Mouse (Mus musculus) kidney, adult 8-10 months (tissue): ENCODE results near the gene Slc39a2.
"Not testable (repeated sequence)": the region's sequence is repeated elsewhere in the genome, so short reads cannot be mapped to it uniquely, and the experiment has no call there.

Experiments
- DNase-seq, 2 experiments: peaks; one replicate each; pipeline ENCODE4 v3.0.0; 2022

Slc39a2 gene

GRCm38 (mm10) chr14:51892191-51892939 is at the start of gene Slc39a2:
Gene Slc39a2 (plus strand): TSS chr14:51892889.
- no peak for DNase-seq

GRCm38 (mm10) chr14:51843882-51844281 is 48.8 kb upstream of the Slc39a2 start:
- no peak for DNase-seq

- DNase-seq: no peak
These were observed 46.1 kb upstream of the Slc39a2 start for GRCm38 (mm10) chr14:51846566-51846965.

DNA sequence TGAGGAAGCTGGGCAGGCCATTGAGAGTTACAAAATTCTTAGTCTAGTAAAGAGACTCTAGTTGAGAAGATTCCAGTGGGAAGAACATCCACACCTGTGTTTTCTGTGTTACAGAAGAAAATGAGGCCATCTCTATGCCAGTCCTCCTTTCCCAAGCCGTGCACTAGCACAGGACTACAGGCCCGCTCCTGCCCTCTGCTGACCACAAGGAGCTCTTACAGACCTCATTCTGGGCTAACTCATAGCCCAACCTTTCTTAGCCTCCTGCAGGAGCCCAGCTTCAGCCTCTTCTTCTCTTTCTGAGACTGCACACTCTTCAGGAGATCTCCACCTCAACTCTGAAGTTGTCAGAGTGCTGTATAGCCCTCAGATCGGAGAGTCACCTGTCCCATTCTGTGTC is 41.7 kb upstream of the Slc39a2 start:
- DNase-seq: not testable (repeated sequence)

- DNase-seq: no peak
These were observed 39.3 kb upstream of the Slc39a2 start, which contains the start of gene Ear6 for GRCm38 (mm10) chr14:51853399-51853798. Gene Ear6 (plus strand): TSS chr14:51853699.

DNA sequence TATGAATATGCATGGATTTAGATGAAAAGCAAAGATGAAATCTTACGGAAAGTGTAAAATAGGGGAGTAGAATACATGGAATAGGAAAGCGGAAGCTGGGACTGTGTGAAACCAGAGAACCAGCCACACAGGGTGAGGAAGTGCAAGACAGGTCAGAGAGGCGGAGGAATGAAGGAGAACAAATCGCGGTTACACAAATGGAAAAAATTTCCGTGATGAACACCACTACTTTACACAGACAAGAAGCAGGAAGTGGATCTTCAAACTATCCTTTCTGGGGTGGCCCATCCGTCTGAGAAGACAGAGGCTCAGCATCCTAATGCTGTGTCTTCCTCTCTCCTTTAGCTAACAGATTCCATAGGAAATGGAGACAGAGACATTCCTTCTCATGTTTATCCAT is 37.4 kb upstream of the Slc39a2 start:
- DNase-seq: not testable (repeated sequence)

GRCm38 (mm10) chr14:51863603-51864002 is 29.1 kb upstream of the Slc39a2 start:
- DNase-seq: not testable (repeated sequence)

- no peak for DNase-seq
These were observed 21.9 kb upstream of the Slc39a2 start for GRCm38 (mm10) chr14:51870756-51871155.

DNA sequence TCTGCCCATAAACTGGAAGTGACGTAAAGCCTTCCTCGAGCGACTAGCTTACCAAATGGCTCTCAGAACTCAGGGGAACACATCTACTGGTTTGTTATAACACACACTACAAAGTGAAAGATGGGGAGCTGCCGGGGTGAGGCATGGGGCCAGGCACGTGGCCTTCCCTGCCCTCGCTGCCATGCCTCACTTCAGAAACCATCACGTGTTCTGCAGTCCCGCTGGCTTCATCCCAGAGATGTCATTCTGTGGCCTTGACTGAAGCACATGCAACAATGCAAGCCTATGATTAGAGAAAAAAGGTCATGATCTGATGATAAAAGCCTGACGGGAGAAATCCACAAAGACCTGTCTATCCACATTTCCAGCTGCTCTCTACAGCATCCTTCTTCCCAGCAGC is 20.9 kb upstream of the Slc39a2 start:
- DNase-seq: no peak

DNA sequence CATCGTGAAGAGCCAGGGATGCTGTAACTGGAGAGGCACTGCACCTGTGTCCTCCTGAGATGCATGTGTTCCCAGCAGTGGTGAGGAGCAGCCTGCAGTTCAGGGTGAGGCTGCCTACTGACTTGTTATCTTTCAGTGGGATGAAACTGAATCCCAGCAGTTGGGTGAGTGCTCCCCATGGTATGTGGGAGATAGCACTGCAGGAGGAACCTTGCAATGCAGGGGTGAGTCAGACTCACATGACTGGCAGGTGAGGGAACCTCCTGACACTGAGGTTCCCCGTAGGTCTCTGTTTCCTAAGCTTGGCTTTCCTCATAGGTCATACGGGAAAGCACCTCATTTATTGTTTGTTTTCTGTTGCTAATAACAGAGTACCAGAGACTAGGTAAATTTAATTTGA is 15.2 kb upstream of the Slc39a2 start:
- no peak for DNase-seq

DNA sequence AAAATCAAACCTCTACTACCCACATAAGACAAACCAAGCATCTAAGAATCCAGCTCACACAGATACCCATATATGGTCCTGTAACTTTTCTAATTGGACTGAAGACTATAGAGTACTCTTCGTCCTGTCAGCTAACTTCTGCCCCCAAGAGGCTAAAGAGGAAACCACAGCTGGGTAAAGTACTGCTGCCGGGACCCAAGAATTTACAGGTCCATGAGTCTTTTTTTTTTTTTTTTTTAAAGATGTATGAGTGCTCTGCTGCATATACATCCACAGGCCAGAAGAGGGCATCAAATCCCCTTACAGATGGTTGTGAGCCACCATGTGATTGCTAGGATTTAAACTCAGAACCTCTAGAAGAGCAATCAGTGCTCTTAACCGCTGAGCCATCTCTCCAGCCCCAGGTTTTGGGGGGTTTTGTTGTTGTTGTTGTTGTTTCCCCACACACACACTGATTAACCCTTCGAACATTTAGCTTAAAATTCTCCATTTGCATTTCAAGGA is 9.1 kb upstream of the Slc39a2 start:
- peak; percentile 82 to 87 for DNase-seq

DNA sequence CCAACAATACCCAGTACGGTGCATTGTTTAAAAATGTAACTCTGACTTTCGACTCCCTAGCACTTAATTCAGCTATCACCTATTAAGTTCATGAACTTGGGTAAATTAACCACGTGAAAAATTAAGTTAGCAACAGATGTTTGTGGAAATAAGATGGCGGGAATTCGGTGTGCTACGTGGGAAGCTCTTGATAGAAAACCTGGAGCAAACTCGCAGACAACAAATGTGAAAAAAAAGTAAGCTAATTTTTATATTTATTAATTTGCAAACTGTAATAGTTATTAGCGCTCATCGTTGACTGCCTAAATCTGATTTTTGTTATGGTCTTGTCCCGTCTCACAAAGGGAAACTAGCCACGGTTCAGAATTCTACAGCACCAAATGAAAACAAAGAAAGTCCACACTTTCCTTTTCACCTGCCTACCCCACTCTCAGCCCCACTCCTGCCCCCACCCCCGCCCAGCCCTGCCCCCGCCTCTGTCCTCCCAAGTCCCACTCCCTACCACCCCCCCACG is 8.6 kb upstream of the Slc39a2 start:
- no peak for DNase-seq

- peak; percentile 96 to 97 for DNase-seq
These were observed 7.9 kb upstream of the Slc39a2 start, which contains the start of gene Mettl17 for GRCm38 (mm10) chr14:51884598-51885331. Gene Mettl17 (plus strand): TSS chr14:51884842.

DNA sequence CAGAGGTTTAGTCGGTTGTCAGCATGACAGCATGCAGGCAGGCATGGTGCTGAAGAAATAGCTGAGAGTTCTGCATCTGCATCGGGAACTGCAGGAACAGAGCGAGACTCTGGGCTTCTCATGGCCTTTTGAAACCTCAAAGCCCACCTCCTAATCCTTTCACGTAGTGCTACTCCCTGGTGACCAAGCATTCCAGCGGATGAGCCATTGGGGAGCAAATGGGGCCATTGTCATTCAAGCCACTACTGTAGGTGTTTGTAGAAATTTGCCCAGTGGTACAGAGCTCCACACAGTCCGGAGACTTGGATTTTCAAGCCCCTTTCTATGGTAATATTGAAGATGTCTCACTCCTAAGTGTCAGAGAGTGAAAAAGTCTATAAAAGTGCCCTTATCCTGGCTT is 6.6 kb upstream of the Slc39a2 start:
- DNase-seq: no peak

DNA sequence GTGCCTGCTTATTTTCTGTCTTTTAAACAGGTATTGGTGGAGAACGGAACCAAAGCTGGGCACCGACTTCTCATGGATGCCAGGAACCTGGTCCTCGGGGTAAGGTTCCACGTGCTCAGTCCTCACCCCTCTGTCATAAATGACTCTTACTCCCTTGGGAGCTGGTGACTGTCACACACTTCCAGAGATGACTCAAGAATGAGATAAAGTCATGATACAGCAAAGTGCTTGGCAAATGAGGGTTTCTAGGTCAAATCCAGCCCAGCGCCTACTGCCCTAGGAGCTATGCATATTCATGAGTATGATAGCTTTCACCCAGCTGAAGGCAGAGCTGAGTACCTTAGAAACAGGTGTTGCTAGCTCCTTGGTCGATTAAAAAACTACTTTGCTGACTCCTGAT is 2.9 kb upstream of the Slc39a2 start:
- DNase-seq: no peak

DNA sequence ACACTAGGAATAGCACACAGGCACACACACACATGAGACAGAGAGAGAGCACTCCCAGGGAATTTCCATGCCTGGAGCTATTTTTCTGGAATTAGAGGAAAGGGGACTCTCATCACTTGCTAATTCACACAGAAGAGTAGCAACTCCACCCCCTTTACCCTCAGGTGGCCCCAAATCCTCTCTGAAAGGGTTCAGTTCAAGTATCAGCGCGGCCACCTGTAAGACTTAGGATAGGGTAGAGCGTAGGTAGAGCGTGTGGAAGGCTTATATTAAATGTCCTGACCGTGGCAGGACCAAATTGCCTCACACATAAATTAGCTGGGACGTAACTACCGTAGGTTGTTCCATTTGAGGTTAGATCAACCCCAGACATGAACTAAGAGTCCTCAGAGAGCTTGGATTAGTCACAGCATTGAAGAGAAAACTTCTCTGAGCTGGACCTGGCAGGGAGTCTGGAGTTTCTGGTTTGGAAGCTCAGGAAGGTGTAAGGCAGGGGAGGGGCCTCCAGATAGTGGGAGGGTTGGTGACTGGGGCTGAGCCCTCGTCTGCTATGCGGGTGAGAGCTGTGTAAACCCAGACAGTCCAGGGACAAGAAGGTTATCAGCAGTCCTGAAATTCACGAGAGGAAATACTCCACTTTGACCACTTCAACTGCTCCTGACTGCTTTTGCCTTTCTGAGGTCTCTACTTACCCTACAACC is 555 bp downstream of the Slc39a2 start:
- DNase-seq: no peak

DNA sequence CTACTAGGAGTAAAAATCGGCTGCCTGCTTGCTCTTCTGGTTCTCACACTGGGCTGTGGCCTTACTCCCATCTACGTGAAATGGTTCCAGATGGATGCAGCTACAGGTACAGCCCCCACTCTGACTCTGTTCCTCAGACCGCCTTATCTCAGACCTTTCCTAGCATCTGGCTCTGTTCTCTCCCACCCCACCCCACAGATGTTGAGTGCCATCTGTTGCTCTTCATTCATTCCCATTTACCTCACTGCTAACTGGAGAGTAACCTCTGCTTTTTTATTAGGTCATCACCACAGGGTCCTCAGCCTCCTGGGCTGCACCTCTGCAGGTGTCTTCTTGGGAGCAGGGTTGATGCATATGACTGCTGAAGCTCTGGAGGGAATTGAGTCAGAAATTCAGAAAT is 1.1 kb downstream of the Slc39a2 start:
- no peak for DNase-seq

DNA sequence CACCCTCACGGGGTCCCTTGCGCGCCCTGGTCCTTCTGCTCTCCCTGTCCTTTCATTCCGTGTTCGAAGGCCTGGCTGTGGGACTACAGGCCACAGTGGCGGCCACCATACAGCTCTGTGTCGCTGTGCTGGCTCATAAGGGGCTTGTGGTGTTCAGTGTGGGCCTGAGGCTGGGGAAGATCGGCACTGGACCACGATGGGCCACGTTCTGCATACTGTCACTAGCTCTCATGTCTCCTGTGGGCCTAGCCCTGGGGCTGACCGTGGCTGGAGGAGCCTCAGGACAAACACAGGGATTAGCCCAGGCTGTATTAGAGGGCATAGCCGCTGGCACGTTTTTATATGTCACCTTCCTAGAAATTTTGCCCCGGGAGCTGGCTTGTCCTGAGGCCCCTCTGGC is 2.4 kb downstream of the Slc39a2 start:
- DNase-seq: no peak

- DNase-seq: no peak
These were observed 3.3 kb downstream of the Slc39a2 start for GRCm38 (mm10) chr14:51896019-51896418.

- no peak for DNase-seq
These were observed 4.0 kb downstream of the Slc39a2 start for GRCm38 (mm10) chr14:51896539-51897170.

DNA sequence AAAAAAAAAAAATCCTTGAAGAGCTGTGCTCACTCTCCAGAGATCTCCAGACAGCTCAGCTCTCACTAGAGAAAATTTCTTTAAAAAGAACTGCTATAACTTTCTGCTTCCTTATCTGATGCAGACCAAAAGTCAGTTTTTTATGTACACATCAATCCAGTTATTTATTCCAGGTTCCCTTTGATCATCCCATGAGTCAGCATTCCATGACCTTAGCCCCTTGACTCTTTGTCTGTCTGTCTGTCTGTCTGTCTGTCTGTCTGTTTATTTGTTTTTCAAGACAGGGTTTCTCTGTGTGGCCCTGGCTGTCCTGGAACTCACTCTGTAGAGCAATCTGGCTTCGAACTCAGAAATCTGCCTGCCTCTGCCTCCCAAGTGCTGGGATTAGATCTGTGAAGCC is 6.7 kb downstream of the Slc39a2 start:
- DNase-seq: no peak
